Mouse (Mus musculus): ENCODE results near the gene Ptpn3. TPM values are rescaled to one million over a fixed set of nuclear protein-coding genes. Genes with fewer than 3 reads are reported as not detected.

Gene Ptpn3
- 22.1 and 22.4 TPM in 2 replicates for polyA plus RNA-seq (2012; rRNA removed)

GRCm38 (mm10) chr4:57301410-57302313 lies at the start of gene Ptpn3:
Gene Ptpn3 (minus strand): TSS chr4:57301837.

GRCm38 (mm10) chr4:57143026-57143937 lies 158.4 kb downstream of the Ptpn3 start, which contains the start of gene Epb41l4b:
Gene Epb41l4b (minus strand): TSS chr4:57143437.

Other genes with a start within 250 kb of the Ptpn3 start
- gene Epb41l4b, start 158.4 kb downstream of the Ptpn3 start, polyA plus RNA-seq (2012; rRNA removed): 68.8 and 77.1 TPM in 2 replicates
- 0.07 and 0.13 TPM in 2 replicates for gene Palm2, start 132.4 kb upstream of the Ptpn3 start, polyA plus RNA-seq (2012; rRNA removed)

Measured in colon, adult 2 months (tissue).